Mouse (Mus musculus): ENCODE data around the gene Sgms2. TPM values are rescaled to one million over a fixed set of nuclear protein-coding genes. Genes with fewer than 3 reads are reported as not detected.

Gene Sgms2
- polyA plus RNA-seq (2012; rRNA removed), result 2.6 and 2.9 TPM in 2 replicates

GRCm38 (mm10) chr3:131491361-131491925, at the start of gene Sgms2:
Gene Sgms2, minus strand, starts transcription at chr3:131491411.

GRCm38 (mm10) chr3:131302452-131303319, 188.5 kb downstream of the Sgms2 start, which contains the start of gene Cyp2u1:
Gene Cyp2u1, minus strand, starts transcription at chr3:131303227.

GRCm38 (mm10) chr3:131271559-131272373, 219.4 kb downstream of the Sgms2 start, which contains the start of gene Hadh:
Gene Hadh, minus strand, starts transcription at chr3:131272101.

Other genes starting within 250 kb of the Sgms2 start
- 66.9 and 69.3 TPM in 2 replicates for gene Hadh, start 219.3 kb downstream of the Sgms2 start, polyA plus RNA-seq (2012; rRNA removed)
- gene Cyp2u1, start 188.2 kb downstream of the Sgms2 start, polyA plus RNA-seq (2012; rRNA removed), result 1.2 and 2.5 TPM in 2 replicates
- 10.8 and 11.0 TPM in 2 replicates for gene Papss1, start 73.4 kb upstream of the Sgms2 start, polyA plus RNA-seq (2012; rRNA removed)

All from stomach, adult 2 months (tissue).